Mouse (Mus musculus): ENCODE results near the gene Add3. TPM values are rescaled to one million over a fixed set of nuclear protein-coding genes. Genes with fewer than 3 reads are reported as not detected.

Add3 gene
- polyA plus RNA-seq, 1 experiment from 2014 or later, result 119 TPM

DNA sequence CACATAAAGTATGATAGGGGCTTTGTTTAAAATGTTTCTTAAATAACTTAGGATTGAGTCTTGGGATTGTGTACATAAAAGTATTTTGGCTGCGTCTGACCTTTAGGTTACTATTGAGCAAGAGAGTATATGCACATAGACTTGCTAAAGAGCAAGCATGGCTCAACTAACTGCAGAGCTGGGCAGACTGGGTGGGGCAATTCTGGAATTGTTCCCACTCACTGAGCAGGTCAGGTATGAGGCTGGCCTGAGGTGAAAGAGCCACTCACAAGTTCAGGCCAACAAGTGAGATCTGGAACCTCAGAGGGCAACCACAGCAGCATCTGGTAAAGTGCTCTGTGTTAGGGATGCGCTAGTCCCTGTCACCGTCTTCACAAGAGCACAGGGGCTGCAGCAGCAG is 111.4 kb downstream of the Add3 start:
- H3K9ac ChIP-seq, result no peak overlapping the region
- H3K27ac ChIP-seq (ENCODE audit: low read depth), result no peak overlapping the region
- H3K4me2 ChIP-seq, result no peak overlapping the region
- WGBS, result 87% methylated on average over 3 of the region's 3 CpGs
- DNase-seq, result no peak
- H3K4me3 ChIP-seq (ENCODE audit: low read depth, low read length), result no peak overlapping the region
- no peaks in the 10 kb centered on the region for H3K27me3 ChIP-seq (ENCODE audit: insufficient read depth, low read length)
- no peak for ATAC-seq (ENCODE audit: insufficient read depth)
- no peaks in the 10 kb centered on the region for H3K4me1 ChIP-seq (ENCODE audit: insufficient read depth)
- TF ChIP-seq CTCF (IDR thresholded peaks at IDR 0.05; ENCODE audit: low read depth), result no peak
- 0 out of 2 replicates have a peak, but pooled peaks cover 3% of the 10 kb centered on the region for H3K9me3 ChIP-seq (ENCODE audit: low read depth, low read length)
- H3K36me3 ChIP-seq (ENCODE audit: insufficient read depth), result peaks cover 22% of the 10 kb centered on the region

DNA sequence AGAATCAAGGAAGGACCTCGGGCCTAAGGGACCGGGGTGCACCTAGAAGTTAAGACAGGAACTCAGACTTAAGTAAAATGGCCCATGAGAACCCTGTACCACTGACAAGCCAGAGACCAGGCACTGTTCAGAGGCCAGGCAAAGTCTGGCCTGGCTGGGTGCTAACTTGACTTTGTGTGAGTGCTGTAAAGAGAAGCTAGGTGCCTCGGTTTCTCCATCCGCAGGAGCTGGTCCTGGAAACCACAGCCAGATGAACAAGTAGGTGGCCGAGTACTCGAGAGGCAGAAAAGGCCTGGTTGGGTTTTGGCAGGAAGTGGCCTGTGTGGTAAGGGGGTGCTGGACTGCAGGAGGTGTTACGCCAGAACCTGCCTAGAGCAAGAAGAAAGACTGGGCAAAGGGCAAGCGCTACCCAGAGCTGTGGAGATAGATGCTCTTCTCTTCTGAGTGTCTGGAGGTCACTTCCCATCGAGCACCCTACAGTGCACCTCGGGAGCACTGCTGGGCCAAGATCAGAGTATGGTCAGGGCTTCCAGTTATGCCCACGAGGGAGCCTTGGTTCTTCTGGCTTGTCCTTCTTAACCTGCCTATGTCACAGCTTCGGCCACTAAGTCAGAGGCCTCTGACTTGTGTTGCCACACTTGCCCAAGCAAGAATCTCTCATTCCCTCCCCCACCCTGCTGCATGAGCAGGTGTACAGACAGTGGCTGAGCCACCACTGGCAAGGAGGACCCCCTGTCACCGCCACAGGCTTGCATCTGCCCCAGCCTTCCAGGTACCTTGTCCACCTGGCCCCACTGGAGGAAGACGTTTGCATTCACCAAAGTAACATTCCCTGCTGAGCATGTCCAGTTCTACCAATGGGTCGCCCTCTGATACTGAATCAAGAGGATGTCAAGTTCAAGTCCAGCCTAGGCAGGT is 112.1 kb downstream of the Add3 start:
- H3K4me1 ChIP-seq (ENCODE audit: insufficient read depth), result no peaks in the 10 kb centered on the region
- 0 out of 2 replicates have a peak, but pooled peaks cover 3% of the 10 kb centered on the region for H3K9me3 ChIP-seq (ENCODE audit: low read depth, low read length)
- no peak overlapping the region for H3K9ac ChIP-seq
- WGBS, result 82% methylated on average over 15 of the region's 15 CpGs
- TF ChIP-seq CTCF (IDR thresholded peaks at IDR 0.05; ENCODE audit: low read depth), result no peak
- H3K36me3 ChIP-seq (ENCODE audit: insufficient read depth), result peaks cover 17% of the 10 kb centered on the region
- no peak overlapping the region for H3K4me3 ChIP-seq (ENCODE audit: low read depth, low read length)
- no peaks in the 10 kb centered on the region for H3K27me3 ChIP-seq (ENCODE audit: insufficient read depth, low read length)
- no peak for ATAC-seq (ENCODE audit: insufficient read depth)
- H3K4me2 ChIP-seq, result no peak overlapping the region
- H3K27ac ChIP-seq (ENCODE audit: low read depth), result no peak overlapping the region
- DNase-seq, result no peak

DNA sequence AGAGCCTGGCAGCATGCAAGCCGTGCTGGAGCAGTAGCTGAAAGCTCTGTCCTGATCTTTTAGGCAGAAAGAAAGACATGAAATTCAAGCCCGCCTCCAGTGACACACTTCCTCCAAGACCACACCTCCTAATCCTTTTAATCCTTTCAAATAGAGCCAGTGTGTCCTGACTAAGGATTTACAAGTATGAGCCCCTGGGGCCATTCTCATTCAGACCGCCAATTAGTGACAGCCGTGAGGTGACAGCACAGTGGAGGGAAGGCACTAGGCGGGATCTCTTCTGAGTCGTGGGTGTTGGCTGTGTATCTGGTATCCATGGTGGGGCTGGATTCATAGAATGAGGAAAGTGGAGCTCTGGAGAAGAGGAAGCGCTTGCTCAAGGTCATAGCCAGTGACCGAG is 116.1 kb downstream of the Add3 start:
- WGBS, result 89% methylated on average over 8 of the region's 8 CpGs

DNA sequence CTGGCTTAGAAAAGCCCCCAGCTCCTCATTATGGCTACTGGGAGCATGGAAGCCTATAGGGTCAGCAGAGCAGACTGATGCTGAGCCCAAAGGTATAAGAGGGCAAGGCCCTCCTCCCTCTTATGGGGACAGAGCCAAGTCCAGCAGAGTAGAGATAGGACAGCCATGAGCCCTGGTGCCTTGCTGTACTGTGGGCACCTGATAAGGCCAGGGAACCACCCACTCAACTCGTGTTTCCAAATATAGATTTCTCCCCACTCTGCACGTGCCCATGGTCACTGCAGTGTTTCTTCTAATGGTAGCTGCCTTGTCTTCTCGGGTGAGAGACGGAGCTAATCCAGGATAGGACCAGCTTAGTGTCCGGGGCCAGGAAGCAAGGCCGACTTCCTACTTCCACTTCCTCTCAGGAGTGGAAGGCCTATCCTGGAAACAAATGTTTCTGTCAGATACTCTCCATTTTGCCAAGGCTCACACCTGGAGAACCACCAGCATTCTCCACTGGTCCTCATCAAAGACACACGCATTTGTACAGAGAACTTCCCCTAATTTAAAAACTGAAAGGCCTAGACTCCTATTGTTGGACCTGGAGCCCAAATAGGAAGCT is 116.8 kb downstream of the Add3 start:
- ATAC-seq (ENCODE audit: insufficient read depth) (peak; percentile 54), DNase-seq (no peak)
- H3K4me3 ChIP-seq (ENCODE audit: low read depth, low read length), result no peak overlapping the region
- 0 out of 2 replicates have a peak, but pooled peaks cover 4% of the 10 kb centered on the region for H3K4me1 ChIP-seq (ENCODE audit: insufficient read depth)
- H3K36me3 ChIP-seq (ENCODE audit: insufficient read depth), result no peaks in the 10 kb centered on the region
- no peak for TF ChIP-seq CTCF (IDR thresholded peaks at IDR 0.05; ENCODE audit: low read depth)
- 0 out of 2 replicates have a peak, but pooled peaks cover 3% of the 10 kb centered on the region for H3K9me3 ChIP-seq (ENCODE audit: low read depth, low read length)
- H3K27ac ChIP-seq (ENCODE audit: low read depth), result 0 out of 2 replicates have a peak overlapping the region, but pooled peaks have one; percentile 33
- WGBS, result 72% methylated on average over 7 of the region's 7 CpGs
- no peaks in the 10 kb centered on the region for H3K27me3 ChIP-seq (ENCODE audit: insufficient read depth, low read length)
- no peak overlapping the region for H3K9ac ChIP-seq
- no peak overlapping the region; the same call in 1 of the 2 replicates for H3K4me2 ChIP-seq

More for the DNA sequence above, 116.1 kb downstream of the Add3 start:
- DNase-seq (no peak), ATAC-seq (ENCODE audit: insufficient read depth) (no peak)
- no peaks in the 10 kb centered on the region for H3K36me3 ChIP-seq (ENCODE audit: insufficient read depth)
- H3K9me3 ChIP-seq (ENCODE audit: low read depth, low read length), result 0 out of 2 replicates have a peak, but pooled peaks cover 3% of the 10 kb centered on the region
- no peaks in the 10 kb centered on the region for H3K27me3 ChIP-seq (ENCODE audit: insufficient read depth, low read length)
- H3K27ac ChIP-seq (ENCODE audit: low read depth), result no peak overlapping the region
- no peak overlapping the region for H3K4me2 ChIP-seq
- no peak overlapping the region for H3K9ac ChIP-seq
- H3K4me3 ChIP-seq (ENCODE audit: low read depth, low read length), result no peak overlapping the region
- TF ChIP-seq CTCF (IDR thresholded peaks at IDR 0.05; ENCODE audit: low read depth), result no peak
- 0 out of 2 replicates have a peak, but pooled peaks cover 4% of the 10 kb centered on the region for H3K4me1 ChIP-seq (ENCODE audit: insufficient read depth)

DNA sequence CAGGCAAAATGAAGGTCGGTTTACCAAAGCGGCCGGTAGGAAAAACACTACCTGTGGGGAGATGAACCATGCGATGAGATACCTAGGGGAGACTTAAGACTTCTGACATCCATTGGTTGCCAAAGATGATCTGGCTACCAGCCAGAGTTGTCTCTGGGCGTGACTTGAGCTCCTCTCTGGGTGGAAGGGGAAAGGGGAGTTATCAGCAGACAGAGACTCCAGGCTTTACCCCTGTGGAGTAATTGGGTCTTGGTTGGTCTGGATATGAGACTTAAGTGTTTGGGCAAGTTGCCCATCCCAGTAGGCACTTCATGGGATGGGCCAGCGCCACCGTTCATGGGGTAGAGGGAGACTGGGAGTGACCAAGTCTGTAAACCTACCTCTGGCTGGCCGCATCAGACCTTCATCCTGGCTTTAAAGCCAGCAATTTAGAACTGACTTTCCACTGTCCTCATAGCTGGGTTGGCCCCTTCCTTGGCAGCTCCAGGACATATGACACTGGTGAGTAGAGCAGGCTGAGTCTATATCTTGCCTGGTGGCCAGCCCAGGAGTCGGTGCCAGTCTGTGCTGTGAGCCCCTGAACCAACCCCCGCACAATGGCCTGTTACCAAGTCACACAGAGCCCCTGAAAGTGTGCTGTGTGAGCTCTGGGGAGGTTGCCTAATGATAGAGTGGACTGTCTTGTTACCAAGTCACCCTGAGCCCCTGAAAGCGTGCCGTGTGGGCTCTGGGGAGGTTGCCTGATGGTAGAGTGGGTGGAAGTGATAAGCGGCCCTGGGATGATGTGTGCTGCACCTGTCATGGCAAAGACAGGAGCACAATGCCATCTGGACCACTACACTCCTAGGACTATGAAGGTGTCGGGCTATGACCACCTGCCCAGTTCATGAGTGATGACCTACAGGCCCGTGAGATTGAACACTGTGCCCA is 117.7 kb downstream of the Add3 start:
- H3K4me3 ChIP-seq (ENCODE audit: low read depth, low read length), result no peak overlapping the region
- H3K27me3 ChIP-seq (ENCODE audit: insufficient read depth, low read length), result no peaks in the 10 kb centered on the region
- WGBS, result 79% methylated on average over 15 of the region's 15 CpGs
- DNase-seq (no peak), ATAC-seq (ENCODE audit: insufficient read depth) (no peak)
- H3K9ac ChIP-seq, result no peak overlapping the region
- H3K9me3 ChIP-seq (ENCODE audit: low read depth, low read length), result 0 out of 2 replicates have a peak, but pooled peaks cover 3% of the 10 kb centered on the region
- 0 out of 2 replicates have a peak, but pooled peaks cover 4% of the 10 kb centered on the region for H3K4me1 ChIP-seq (ENCODE audit: insufficient read depth)
- H3K4me2 ChIP-seq, result no peak overlapping the region; the same call in 1 of the 2 replicates
- H3K27ac ChIP-seq (ENCODE audit: low read depth), result peak overlapping the region; percentile 75; the same call in 1 of the 2 replicates
- no peaks in the 10 kb centered on the region for H3K36me3 ChIP-seq (ENCODE audit: insufficient read depth)
- no peak for TF ChIP-seq CTCF (IDR thresholded peaks at IDR 0.05; ENCODE audit: low read depth)

DNA sequence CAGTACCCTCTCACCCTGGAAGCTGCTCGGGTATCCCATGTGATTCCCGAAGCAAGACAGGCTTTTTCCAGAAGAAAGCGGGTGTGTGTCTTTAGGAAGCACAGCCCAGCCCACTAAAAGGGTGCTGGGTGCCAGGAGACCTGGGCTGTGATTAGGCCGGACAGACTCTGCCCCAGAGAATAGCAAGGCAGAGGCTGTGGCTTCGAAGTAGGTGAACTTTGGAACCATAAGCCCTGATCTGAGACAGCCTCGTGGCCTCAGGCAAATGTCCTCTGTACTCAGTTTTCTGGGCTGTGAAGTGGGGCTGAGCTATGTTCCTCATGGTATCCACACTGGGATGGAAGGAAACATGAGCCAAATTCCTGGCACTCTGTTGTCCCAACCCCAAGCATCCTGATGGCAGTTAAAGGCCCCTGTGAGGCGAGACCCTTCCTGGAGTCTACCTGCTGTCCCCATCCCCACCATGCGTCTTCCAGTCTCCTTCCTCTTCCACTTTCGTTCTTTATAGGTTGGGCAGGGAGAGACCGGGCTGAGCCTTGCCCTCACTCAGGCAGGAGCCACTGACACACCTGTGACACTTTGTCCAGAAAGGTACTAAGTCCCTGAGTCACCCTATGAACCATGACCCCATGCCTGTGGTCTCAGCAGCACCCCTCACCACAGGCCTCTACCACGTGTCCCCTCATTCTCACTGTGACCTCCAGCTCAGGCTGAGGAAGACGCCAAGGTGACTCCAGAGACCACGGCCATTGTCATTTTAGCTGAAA is 118.7 kb downstream of the Add3 start:
- Histone ChIP-seq H3K4me2 (no peak overlapping the region), H3K27ac (ENCODE audit: low read depth) (no peak overlapping the region), H3K4me1 (ENCODE audit: insufficient read depth) (0 out of 2 replicates have a peak, but pooled peaks cover 4% of the 10 kb centered on the region), H3K9ac (no peak overlapping the region; the same call in 1 of the 2 replicates), H3K36me3 (ENCODE audit: insufficient read depth) (no peaks in the 10 kb centered on the region), H3K27me3 (ENCODE audit: insufficient read depth, low read length) (no peaks in the 10 kb centered on the region), H3K4me3 (ENCODE audit: low read depth, low read length) (no peak overlapping the region), H3K9me3 (ENCODE audit: low read depth, low read length) (0 out of 2 replicates have a peak, but pooled peaks cover 3% of the 10 kb centered on the region)
- no peak for TF ChIP-seq CTCF (IDR thresholded peaks at IDR 0.05; ENCODE audit: low read depth)
- DNase-seq (no peak), ATAC-seq (ENCODE audit: insufficient read depth) (no peak; the same call in 1 of the 2 replicates)
- 82% methylated on average over 13 of the region's 13 CpGs for WGBS

All from lung, embryonic 14.5 days (tissue).